ENCODE assay signal across 9 mouse cellular contexts in genomic region chr5:147400505-147400979, GRCm38 (mm10). TPM values are rescaled to one million over a fixed set of nuclear protein-coding genes. Genes with fewer than 3 reads are reported as not detected.
A peak's percentile ranks its signal among the peaks of the same experiment; 100 is the strongest.
DNase-seq lines count a peak whose midpoint lies in the region; ATAC-seq and TF ChIP-seq lines count a peak whose summit lies in the region.
"Had no signal": no experiment of that assay in that cellular context is flagged by ENCODE, and none has a peak within 500 bp of the region (broad histone marks: within the 10 kb centered on the region; RNA-seq: fewer than 3 reads in every experiment).

No protein-coding gene starts in this region.

- H3K9me3 ChIP-seq in liver, embryonic 13.5 days (replicated peaks), result no peaks in the 10 kb centered on the region
- H3K9me3 ChIP-seq in stomach, postnatal 0 days (ENCODE audit: control insufficient read depth, low read length), result no peaks in the 10 kb centered on the region

- no peaks in the 10 kb centered on the region for H3K4me1 ChIP-seq in cerebellum, adult 2 months (ENCODE audit: control insufficient read depth, insufficient read depth, low read length)
- peaks cover 8% of the 10 kb centered on the region for H3K4me1 ChIP-seq in thymus, adult 2 months (replicated peaks; ENCODE audit: control insufficient read depth, insufficient read depth, low read length)
- H3K4me1 ChIP-seq in liver, embryonic 13.5 days (replicated peaks), result peaks cover 7% of the 10 kb centered on the region; the same call in 1 of the 2 replicates
- H3K4me1 ChIP-seq in stomach, postnatal 0 days (replicated peaks; ENCODE audit: control insufficient read depth, insufficient read depth), result no peaks in the 10 kb centered on the region

- H3K4me2 ChIP-seq in liver, embryonic 13.5 days, result peak overlapping the region; percentile 51
- H3K4me2 ChIP-seq in stomach, postnatal 0 days (replicated peaks; ENCODE audit: low read depth), result peak overlapping the region; percentile 46

- TF ChIP-seq POLR2A in cerebellum, adult 2 months (IDR thresholded peaks at IDR 0.05; ENCODE audit: borderline replicate concordance, insufficient read depth, low read length), result no peak
- no peak for TF ChIP-seq POLR2A in thymus, adult 2 months (IDR thresholded peaks at IDR 0.05; ENCODE audit: control insufficient read depth, extremely low read depth, insufficient read depth, low read length, poor library complexity)

- ATAC-seq in liver, embryonic 13.5 days (ENCODE audit: low read depth), result no peak
- no peak; the same call in 1 of the 2 replicates for ATAC-seq in stomach, postnatal 0 days (ENCODE audit: low FRiP score, low TSS enrichment)

- intact Hi-C loops in gastrocnemius, postnatal 36 days (cut with DNase I), result no loop called here

- WGBS in cerebellum, adult 2 months, result 2% methylated on average over 17 of the region's 17 CpGs
- 2% methylated on average over 17 of the region's 17 CpGs for WGBS in thymus, adult 2 months
- WGBS in liver, embryonic 13.5 days (ENCODE audit: insufficient replicate concordance), result 5% methylated on average over 17 of the region's 17 CpGs
- WGBS in stomach, postnatal 0 days, result 2% methylated on average over 17 of the region's 17 CpGs

- no peak overlapping the region for H3K27ac ChIP-seq in cerebellum, adult 2 months (ENCODE audit: insufficient read depth, low read length)
- H3K27ac ChIP-seq in thymus, adult 2 months (ENCODE audit: control insufficient read depth, insufficient read depth, low read length), result no peak overlapping the region
- H3K27ac ChIP-seq in liver, embryonic 13.5 days, result no peak overlapping the region
- no peak overlapping the region for H3K27ac ChIP-seq in stomach, postnatal 0 days (replicated peaks)

- TF ChIP-seq EP300 in stomach, postnatal 0 days (optimal IDR thresholded peaks at IDR 0.05), result no peak

- no peak for DNase-seq in cerebellum, adult 2 months
- no peak for DNase-seq in cerebellum, adult 9-11 months
- no peak for DNase-seq in thymus, adult 2 months
- no peak for DNase-seq in thymus, adult 18-20 months
- DNase-seq in liver, embryonic 13.5 days, result no peak
- DNase-seq in stomach, postnatal 0 days (ENCODE audit: low spot score), result no peak
- DNase-seq in B cell, adult 2 months, result no peak
- DNase-seq in gastrocnemius, postnatal 36 days, result no peak

- no peak for TF ChIP-seq CTCF in cerebellum, adult 2 months (IDR thresholded peaks at IDR 0.05; ENCODE audit: borderline replicate concordance, insufficient read depth, low read depth, low read length)
- TF ChIP-seq CTCF in thymus, adult 2 months (IDR thresholded peaks at IDR 0.05; ENCODE audit: borderline replicate concordance, control insufficient read depth, extremely low read depth, insufficient read depth, low read length, poor library complexity), result no peak
- no peak for TF ChIP-seq CTCF in stomach, postnatal 0 days (IDR thresholded peaks at IDR 0.05; ENCODE audit: low read depth)

- H3K4me3 ChIP-seq in cerebellum, adult 2 months (replicated peaks; ENCODE audit: insufficient read depth, low read depth, low read length), result peak overlapping the region; percentile 43
- peak overlapping the region; percentile 1; the same call in 1 of the 2 replicates for H3K4me3 ChIP-seq in thymus, adult 2 months (ENCODE audit: control insufficient read depth, insufficient read depth, low read length)
- peak overlapping the region; percentile 40 for H3K4me3 ChIP-seq in liver, embryonic 13.5 days (replicated peaks)
- peak overlapping the region; percentile 26 for H3K4me3 ChIP-seq in stomach, postnatal 0 days (ENCODE audit: low read depth, low read length)

- no peak overlapping the region for H3K9ac ChIP-seq in liver, embryonic 13.5 days
- H3K9ac ChIP-seq in stomach, postnatal 0 days (ENCODE audit: low read length), result no peak overlapping the region

- no peaks in the 10 kb centered on the region for H3K27me3 ChIP-seq in cerebellum, adult 2 months (ENCODE audit: control insufficient read depth, insufficient read depth, low read length)
- H3K27me3 ChIP-seq in thymus, adult 2 months (ENCODE audit: control insufficient read depth, insufficient read depth, low read length), result peaks cover 14% of the 10 kb centered on the region; the same call in 1 of the 2 replicates
- H3K27me3 ChIP-seq in liver, embryonic 13.5 days, result peaks cover 51% of the 10 kb centered on the region
- H3K27me3 ChIP-seq in stomach, postnatal 0 days (ENCODE audit: control insufficient read depth, insufficient read depth, low read length), result peaks cover 9% of the 10 kb centered on the region; the same call in 1 of the 2 replicates

- no peaks in the 10 kb centered on the region for H3K36me3 ChIP-seq in thymus, adult 2 months (ENCODE audit: control insufficient read depth, insufficient read depth, low read length)
- no peaks in the 10 kb centered on the region for H3K36me3 ChIP-seq in liver, embryonic 13.5 days
- H3K36me3 ChIP-seq in stomach, postnatal 0 days (ENCODE audit: control insufficient read depth, insufficient read depth, low read length), result no peaks in the 10 kb centered on the region

RNA-seq across cellular contexts. Expression of gene Flt3, which starts 0.3 kb away (rescaled TPM):
- 24.8 and 25.3 TPM in 2 replicates for polyA plus RNA-seq in cerebellum, adult 2 months (2012; rRNA removed)
- 5.3 and 5.8 TPM in 2 replicates for polyA plus RNA-seq in thymus, adult 2 months (2012; rRNA removed)
- polyA plus RNA-seq in liver, embryonic 13.5 days (2015; fragmentation: Nextera tagmentation; extraction: Ambion mirVana), result 1.6 and 1.8 TPM in 2 replicates
- 0.10 and 0.15 TPM in 2 replicates for polyA plus RNA-seq in stomach, postnatal 0 days (2015; fragmentation: Nextera tagmentation; extraction: Ambion mirVana)
- under 1 TPM in 1 of 2 experiments, not detected in 1; 0.07 TPM for total RNA-seq in gastrocnemius, postnatal 36 days (2021)
- total RNA-seq: gastrocnemius, postnatal 25 days had no signal

RNA-seq across cellular contexts. Expression of gene Pan3, which starts 29.4 kb away (rescaled TPM):
- polyA plus RNA-seq in cerebellum, adult 2 months (2012; rRNA removed), result 97.4 and 105 TPM in 2 replicates
- 124 and 152 TPM in 2 replicates for polyA plus RNA-seq in thymus, adult 2 months (2012; rRNA removed)
- polyA plus RNA-seq in liver, embryonic 13.5 days (2015; fragmentation: Nextera tagmentation; extraction: Ambion mirVana), result 39.0 and 39.3 TPM in 2 replicates
- polyA plus RNA-seq in stomach, postnatal 0 days (2015; fragmentation: Nextera tagmentation; extraction: Ambion mirVana), result 38.4 and 44.4 TPM in 2 replicates
- 10 to 100 TPM; 20.7 to 22.9 TPM for total RNA-seq in gastrocnemius, postnatal 36 days (2021)
